Mouse (Mus musculus): ENCODE measurements around the gene Spata16. TPM values are rescaled to one million over a fixed set of nuclear protein-coding genes. Genes with fewer than 3 reads are reported as not detected.

Spata16 gene
- total and polyA plus RNA-seq, 3 experiments, result not detected

GRCm38 (mm10) chr3:26796954-26797353, 159.5 kb downstream of the Spata16 start:
- TF ChIP-seq TAL1 (IDR thresholded peaks at IDR 0.05; ENCODE audit: low read length), result no peak
- no peak for TF ChIP-seq MAFK (IDR thresholded peaks at IDR 0.05; ENCODE audit: borderline replicate concordance, low read depth, low read length)
- no peak for TF ChIP-seq TCF12 (IDR thresholded peaks at IDR 0.05; ENCODE audit: low read depth, low read length)
- TF ChIP-seq ELF1 (IDR thresholded peaks at IDR 0.05; ENCODE audit: low read depth, low read length), result no peak
- no peak for TF ChIP-seq CHD1 (IDR thresholded peaks at IDR 0.05; ENCODE audit: low read depth, low read length)
- TF ChIP-seq ZC3H11A (IDR thresholded peaks at IDR 0.05; ENCODE audit: low read depth, low read length), result no peak
- TF ChIP-seq MYB (IDR thresholded peaks at IDR 0.05; ENCODE audit: low read depth, low read length), result no peak
- TF ChIP-seq RAD21 (IDR thresholded peaks at IDR 0.05; ENCODE audit: low read depth, low read length), result no peak
- no peak for TF ChIP-seq CTCF (IDR thresholded peaks at IDR 0.05 in 2 of 3, conservative IDR thresholded peaks at IDR 0.05 in 1 of 3; ENCODE audit: control insufficient read depth in 1 of 3, insufficient read depth in 1 of 3, low read depth in 2 of 3, low read length in 3 of 3, poor library complexity in 1 of 3, severe bottlenecking in 1 of 3)
- no peak for TF ChIP-seq MEF2A (IDR thresholded peaks at IDR 0.05; ENCODE audit: extremely low read depth, insufficient replicate concordance, low read depth, low read length, poor library complexity, severe bottlenecking)
- no peak for TF ChIP-seq MYC (IDR thresholded peaks at IDR 0.05; ENCODE audit: low read depth, low read length)
- TF ChIP-seq UBTF (IDR thresholded peaks at IDR 0.05; ENCODE audit: borderline replicate concordance, insufficient read depth, low read depth, low read length), result no peak
- TF ChIP-seq HCFC1 (IDR thresholded peaks at IDR 0.05; ENCODE audit: low read depth, low read length), result no peak
- TF ChIP-seq MXI1 (IDR thresholded peaks at IDR 0.05; ENCODE audit: low read depth, low read length), result no peak
- TF ChIP-seq MAZ (IDR thresholded peaks at IDR 0.05; ENCODE audit: low read depth, low read length), result no peak
- TF ChIP-seq GABPA (IDR thresholded peaks at IDR 0.05; ENCODE audit: low read depth, low read length), result no peak
- no peak for TF ChIP-seq EP300 (IDR thresholded peaks at IDR 0.05; ENCODE audit: low read depth in 1 of 2, low read length in 2 of 2)
- no peak for TF ChIP-seq CHD2 (IDR thresholded peaks at IDR 0.05; ENCODE audit: low read length)
- Histone ChIP-seq H3K9ac (ENCODE audit: control insufficient read depth, low read depth, low read length, poor library complexity, severe bottlenecking) (no peak overlapping the region), H3K79me2 (ENCODE audit: control insufficient read depth, insufficient read depth, low read length, poor library complexity) (no peaks in the 10 kb centered on the region), H3K4me3 (ENCODE audit: control insufficient read depth in 1 of 2, insufficient read depth in 1 of 2, low read depth in 2 of 2, low read length in 2 of 2) (no peak overlapping the region), H3K27me3 (ENCODE audit: control insufficient read depth in 1 of 2, insufficient read depth in 2 of 2, low read length in 2 of 2) (no peaks in the 10 kb centered on the region), H3K4me1 (ENCODE audit: control insufficient read depth in 1 of 2, insufficient read depth in 2 of 2, low read length in 2 of 2) (no peaks in the 10 kb centered on the region), H3K36me3 (ENCODE audit: control insufficient read depth in 1 of 2, insufficient read depth in 2 of 2, low read length in 2 of 2) (no peaks in the 10 kb centered on the region), H3K9me3 (replicated peaks; ENCODE audit: insufficient read depth, low read length) (no peaks in the 10 kb centered on the region), H3K27ac (ENCODE audit: control insufficient read depth, low read depth, low read length) (no peak overlapping the region)
- no peak for DNase-seq (ENCODE audit: low read depth, low spot score)

GRCm38 (mm10) chr3:26814307-26814706, 176.9 kb downstream of the Spata16 start:
- H3K27me3 ChIP-seq (ENCODE audit: control insufficient read depth in 1 of 2, insufficient read depth in 2 of 2, low read length in 2 of 2), result no peaks in the 10 kb centered on the region
- TF ChIP-seq MAFK (IDR thresholded peaks at IDR 0.05; ENCODE audit: borderline replicate concordance, low read depth, low read length), result no peak
- no peak for TF ChIP-seq POLR2AphosphoS2 (IDR thresholded peaks at IDR 0.05; ENCODE audit: low read length)
- no peak for TF ChIP-seq MAZ (IDR thresholded peaks at IDR 0.05; ENCODE audit: low read depth, low read length)
- no peak for TF ChIP-seq ZC3H11A (IDR thresholded peaks at IDR 0.05; ENCODE audit: low read depth, low read length)
- TF ChIP-seq POLR2AphosphoS5 (IDR thresholded peaks at IDR 0.05; ENCODE audit: borderline replicate concordance, low read depth, low read length), result no peak
- H3K9ac ChIP-seq (ENCODE audit: control insufficient read depth, low read depth, low read length, poor library complexity, severe bottlenecking), result no peak overlapping the region
- H3K79me2 ChIP-seq (ENCODE audit: control insufficient read depth, insufficient read depth, low read length, poor library complexity), result no peaks in the 10 kb centered on the region
- DNase-seq (ENCODE audit: low read depth, low spot score), result no peak
- no peak overlapping the region for H3K27ac ChIP-seq (ENCODE audit: control insufficient read depth, low read depth, low read length)
- no peaks in the 10 kb centered on the region for H3K4me1 ChIP-seq (ENCODE audit: control insufficient read depth in 1 of 2, insufficient read depth in 2 of 2, low read length in 2 of 2)
- H3K36me3 ChIP-seq (ENCODE audit: control insufficient read depth in 1 of 2, insufficient read depth in 2 of 2, low read length in 2 of 2), result no peaks in the 10 kb centered on the region
- H3K9me3 ChIP-seq (replicated peaks; ENCODE audit: insufficient read depth, low read length), result no peaks in the 10 kb centered on the region
- no peak overlapping the region for H3K4me3 ChIP-seq (ENCODE audit: control insufficient read depth in 1 of 2, insufficient read depth in 1 of 2, low read depth in 2 of 2, low read length in 2 of 2)
